Mouse (Mus musculus): ENCODE data around the gene Zbtb21.

Gene Zbtb21

GRCm38 (mm10) chr16:97977722-97978121, 15.3 kb upstream of the Zbtb21 start:
- H3K36me3 ChIP-seq (ENCODE audit: insufficient read depth, low read length), result no peaks in the 10 kb centered on the region
- H3K27me3 ChIP-seq (ENCODE audit: insufficient read depth, low read length), result no peaks in the 10 kb centered on the region
- no peak overlapping the region for H3K4me3 ChIP-seq (replicated peaks; ENCODE audit: low read length)
- H3K4me1 ChIP-seq (replicated peaks; ENCODE audit: low read depth, low read length), result no peaks in the 10 kb centered on the region
- H3K9me3 ChIP-seq (ENCODE audit: low read length), result no peaks in the 10 kb centered on the region
- no peak for TF ChIP-seq CTCF (conservative IDR thresholded peaks at IDR 0.05; ENCODE audit: low read length)
- TF ChIP-seq POU5F1 (IDR thresholded peaks at IDR 0.05; ENCODE audit: borderline replicate concordance, low read length), result no peak
- no peak for TF ChIP-seq NANOG (IDR thresholded peaks at IDR 0.05; ENCODE audit: borderline replicate concordance, low read length)

- no peaks in the 10 kb centered on the region for H3K4me1 ChIP-seq (replicated peaks; ENCODE audit: low read depth, low read length)
- no peaks in the 10 kb centered on the region for H3K36me3 ChIP-seq (ENCODE audit: insufficient read depth, low read length)
- H3K4me3 ChIP-seq (replicated peaks; ENCODE audit: low read length), result no peak overlapping the region
- H3K27me3 ChIP-seq (ENCODE audit: insufficient read depth, low read length), result no peaks in the 10 kb centered on the region
- TF ChIP-seq POU5F1 (IDR thresholded peaks at IDR 0.05; ENCODE audit: borderline replicate concordance, low read length) (no peak), NANOG (IDR thresholded peaks at IDR 0.05; ENCODE audit: borderline replicate concordance, low read length) (no peak), CTCF (conservative IDR thresholded peaks at IDR 0.05; ENCODE audit: low read length) (no peak)
- H3K9me3 ChIP-seq (ENCODE audit: low read length), result no peaks in the 10 kb centered on the region
Observed at GRCm38 (mm10) chr16:97977277-97977676, 14.9 kb upstream of the Zbtb21 start.

- Histone ChIP-seq H3K36me3 (ENCODE audit: insufficient read depth, low read length) (peaks cover 15% of the 10 kb centered on the region), H3K4me3 (replicated peaks; ENCODE audit: low read length) (no peak overlapping the region), H3K27me3 (ENCODE audit: insufficient read depth, low read length) (no peaks in the 10 kb centered on the region), H3K4me1 (replicated peaks; ENCODE audit: low read depth, low read length) (peaks cover 26% of the 10 kb centered on the region), H3K9me3 (ENCODE audit: low read length) (peaks cover 7% of the 10 kb centered on the region; the same call in 1 of the 2 replicates)
- TF ChIP-seq POU5F1 (IDR thresholded peaks at IDR 0.05; ENCODE audit: borderline replicate concordance, low read length), result no peak
- TF ChIP-seq NANOG (IDR thresholded peaks at IDR 0.05; ENCODE audit: borderline replicate concordance, low read length), result no peak
- TF ChIP-seq CTCF (conservative IDR thresholded peaks at IDR 0.05; ENCODE audit: low read length), result no peak
Observed at GRCm38 (mm10) chr16:97963956-97964540, 1.6 kb upstream of the Zbtb21 start.

- H3K9me3 ChIP-seq (ENCODE audit: low read length), result no peaks in the 10 kb centered on the region
- TF ChIP-seq NANOG (IDR thresholded peaks at IDR 0.05; ENCODE audit: borderline replicate concordance, low read length) (no peak), CTCF (conservative IDR thresholded peaks at IDR 0.05; ENCODE audit: low read length) (no peak)
- H3K4me1 ChIP-seq (replicated peaks; ENCODE audit: low read depth, low read length), result peaks cover 26% of the 10 kb centered on the region
- peak overlapping the region; percentile 91 for H3K4me3 ChIP-seq (replicated peaks; ENCODE audit: low read length)
- peaks cover 33% of the 10 kb centered on the region for H3K36me3 ChIP-seq (ENCODE audit: insufficient read depth, low read length)
- no peaks in the 10 kb centered on the region for H3K27me3 ChIP-seq (ENCODE audit: insufficient read depth, low read length)
Observed at GRCm38 (mm10) chr16:97961381-97962150, 856 bp downstream of the Zbtb21 start.

- TF ChIP-seq POU5F1 (IDR thresholded peaks at IDR 0.05; ENCODE audit: borderline replicate concordance, low read length) (no peak), CTCF (conservative IDR thresholded peaks at IDR 0.05; ENCODE audit: low read length) (no peak), NANOG (IDR thresholded peaks at IDR 0.05; ENCODE audit: borderline replicate concordance, low read length) (no peak)
- no peaks in the 10 kb centered on the region for H3K27me3 ChIP-seq (ENCODE audit: insufficient read depth, low read length)
- peaks cover 45% of the 10 kb centered on the region for H3K36me3 ChIP-seq (ENCODE audit: insufficient read depth, low read length)
- no peak overlapping the region for H3K4me3 ChIP-seq (replicated peaks; ENCODE audit: low read length)
- no peaks in the 10 kb centered on the region for H3K9me3 ChIP-seq (ENCODE audit: low read length)
- peaks cover 26% of the 10 kb centered on the region for H3K4me1 ChIP-seq (replicated peaks; ENCODE audit: low read depth, low read length)
Observed at GRCm38 (mm10) chr16:97960348-97960747, 2.1 kb downstream of the Zbtb21 start.

- peaks cover 64% of the 10 kb centered on the region for H3K36me3 ChIP-seq (ENCODE audit: insufficient read depth, low read length)
- H3K4me3 ChIP-seq (replicated peaks; ENCODE audit: low read length), result no peak overlapping the region
- H3K27me3 ChIP-seq (ENCODE audit: insufficient read depth, low read length), result no peaks in the 10 kb centered on the region
- no peak for TF ChIP-seq CTCF (conservative IDR thresholded peaks at IDR 0.05; ENCODE audit: low read length)
- no peak for TF ChIP-seq NANOG (IDR thresholded peaks at IDR 0.05; ENCODE audit: borderline replicate concordance, low read length)
- no peak for TF ChIP-seq POU5F1 (IDR thresholded peaks at IDR 0.05; ENCODE audit: borderline replicate concordance, low read length)
- H3K4me1 ChIP-seq (replicated peaks; ENCODE audit: low read depth, low read length), result peaks cover 19% of the 10 kb centered on the region
- H3K9me3 ChIP-seq (ENCODE audit: low read length), result no peaks in the 10 kb centered on the region
Observed at GRCm38 (mm10) chr16:97958401-97958973, 3.9 kb downstream of the Zbtb21 start.

- no peak for TF ChIP-seq NANOG (IDR thresholded peaks at IDR 0.05; ENCODE audit: borderline replicate concordance, low read length)
- no peak for TF ChIP-seq POU5F1 (IDR thresholded peaks at IDR 0.05; ENCODE audit: borderline replicate concordance, low read length)
- TF ChIP-seq CTCF (conservative IDR thresholded peaks at IDR 0.05; ENCODE audit: low read length), result no peak
- H3K4me3 ChIP-seq (replicated peaks; ENCODE audit: low read length), result no peak overlapping the region
- no peaks in the 10 kb centered on the region for H3K27me3 ChIP-seq (ENCODE audit: insufficient read depth, low read length)
- H3K4me1 ChIP-seq (replicated peaks; ENCODE audit: low read depth, low read length), result peaks cover 15% of the 10 kb centered on the region
- no peaks in the 10 kb centered on the region for H3K9me3 ChIP-seq (ENCODE audit: low read length)
- peaks cover 73% of the 10 kb centered on the region for H3K36me3 ChIP-seq (ENCODE audit: insufficient read depth, low read length)
Observed at GRCm38 (mm10) chr16:97957626-97958025, 4.8 kb downstream of the Zbtb21 start.

- TF ChIP-seq CTCF (conservative IDR thresholded peaks at IDR 0.05; ENCODE audit: low read length) (no peak), POU5F1 (IDR thresholded peaks at IDR 0.05; ENCODE audit: borderline replicate concordance, low read length) (no peak), NANOG (IDR thresholded peaks at IDR 0.05; ENCODE audit: borderline replicate concordance, low read length) (no peak)
- Histone ChIP-seq H3K36me3 (ENCODE audit: insufficient read depth, low read length) (peaks cover 89% of the 10 kb centered on the region), H3K27me3 (ENCODE audit: insufficient read depth, low read length) (no peaks in the 10 kb centered on the region), H3K4me1 (replicated peaks; ENCODE audit: low read depth, low read length) (peaks cover 25% of the 10 kb centered on the region), H3K9me3 (ENCODE audit: low read length) (no peaks in the 10 kb centered on the region), H3K4me3 (replicated peaks; ENCODE audit: low read length) (no peak overlapping the region)
Observed at GRCm38 (mm10) chr16:97956011-97956410, 6.4 kb downstream of the Zbtb21 start.
